Mouse (Mus musculus): ENCODE results near the gene Sgms2. TPM values are rescaled to one million over a fixed set of nuclear protein-coding genes. Genes with fewer than 3 reads are reported as not detected.

Sgms2 gene
- polyA plus RNA-seq, 1 experiment from 2014 or later, result 0.57 TPM

DNA sequence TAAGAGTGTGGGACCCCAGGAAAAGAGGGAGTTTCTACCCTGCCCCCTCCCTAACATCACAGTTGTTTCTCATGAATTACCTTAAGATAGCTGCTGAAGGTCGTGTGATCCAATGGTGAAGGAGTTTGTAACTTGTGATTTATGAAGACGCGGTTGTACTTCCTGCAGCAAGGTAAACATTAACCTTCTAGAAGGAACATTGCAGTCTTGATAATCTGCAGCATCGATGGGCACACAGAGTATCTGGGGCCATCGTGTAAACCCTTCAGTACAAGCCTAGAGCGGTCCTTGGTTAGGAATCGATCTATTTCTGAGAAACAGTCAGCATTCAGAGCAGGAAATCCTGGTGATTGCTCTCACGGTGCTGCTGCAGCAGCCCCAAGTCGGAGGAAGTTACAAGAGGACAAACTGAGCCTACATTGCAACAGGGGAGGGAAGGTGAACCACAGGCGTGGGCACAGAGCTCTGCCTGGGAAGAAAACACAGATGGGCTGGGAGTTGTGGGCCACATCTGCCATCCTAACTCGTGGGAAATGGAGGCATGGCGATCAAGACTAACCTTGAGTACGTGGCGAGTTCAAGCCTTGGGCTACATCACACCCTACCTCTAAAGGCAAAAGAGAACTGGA, 13.5 kb upstream of the Sgms2 start:
- no peaks in the 10 kb centered on the region for H3K9me3 ChIP-seq
- no peak overlapping the region for H3K4me2 ChIP-seq
- no peak overlapping the region for H3K4me3 ChIP-seq
- no peak for ATAC-seq (ENCODE audit: extremely low read depth, insufficient number of reproducible peaks, low FRiP score, low TSS enrichment)
- H3K4me1 ChIP-seq, result no peaks in the 10 kb centered on the region
- H3K36me3 ChIP-seq, result no peaks in the 10 kb centered on the region
- no peak overlapping the region for H3K9ac ChIP-seq
- no peak overlapping the region for H3K27ac ChIP-seq (replicated peaks)
- no peaks in the 10 kb centered on the region for H3K27me3 ChIP-seq (replicated peaks)
- WGBS, result 69% methylated on average over 14 of the region's 14 CpGs

DNA sequence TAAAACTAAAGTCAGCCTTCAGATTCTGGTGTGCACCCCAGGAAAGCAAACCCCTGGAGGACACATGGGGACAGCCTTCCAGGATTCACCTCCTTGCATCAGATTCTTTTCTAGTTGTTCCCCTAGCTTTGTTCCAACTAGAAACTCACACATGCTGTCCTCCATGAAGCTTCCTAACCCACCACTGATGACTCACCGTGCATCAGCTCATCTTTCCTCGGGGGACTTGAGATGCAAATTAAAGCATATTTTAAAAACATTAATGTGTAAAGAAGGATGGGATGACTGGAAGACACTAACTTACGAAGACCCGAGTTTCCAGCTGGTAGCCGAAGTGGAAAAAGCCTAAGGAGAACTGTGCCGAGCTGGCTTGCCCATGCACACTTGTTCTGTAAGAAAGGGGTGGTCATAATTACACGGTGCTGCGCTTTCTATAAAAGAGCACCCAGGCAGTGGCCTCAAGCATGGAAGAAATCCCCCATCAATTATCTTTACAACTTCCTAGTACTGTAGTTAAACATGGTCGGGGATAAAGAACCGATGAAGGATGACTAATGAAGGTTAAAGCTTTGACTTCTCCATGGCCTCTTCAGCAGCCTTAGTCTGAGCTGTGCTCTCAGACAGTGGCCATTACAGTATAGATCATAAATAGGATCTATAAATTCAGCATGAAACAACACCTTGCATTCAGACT, 10.6 kb upstream of the Sgms2 start:
- Histone ChIP-seq H3K4me1 (no peaks in the 10 kb centered on the region), H3K4me3 (no peak overlapping the region), H3K4me2 (no peak overlapping the region), H3K9ac (no peak overlapping the region), H3K36me3 (no peaks in the 10 kb centered on the region), H3K27me3 (replicated peaks) (no peaks in the 10 kb centered on the region), H3K27ac (replicated peaks) (no peak overlapping the region), H3K9me3 (no peaks in the 10 kb centered on the region)
- 73% methylated on average over 10 of the region's 10 CpGs for WGBS
- ATAC-seq (ENCODE audit: extremely low read depth, insufficient number of reproducible peaks, low FRiP score, low TSS enrichment), result no peak

DNA sequence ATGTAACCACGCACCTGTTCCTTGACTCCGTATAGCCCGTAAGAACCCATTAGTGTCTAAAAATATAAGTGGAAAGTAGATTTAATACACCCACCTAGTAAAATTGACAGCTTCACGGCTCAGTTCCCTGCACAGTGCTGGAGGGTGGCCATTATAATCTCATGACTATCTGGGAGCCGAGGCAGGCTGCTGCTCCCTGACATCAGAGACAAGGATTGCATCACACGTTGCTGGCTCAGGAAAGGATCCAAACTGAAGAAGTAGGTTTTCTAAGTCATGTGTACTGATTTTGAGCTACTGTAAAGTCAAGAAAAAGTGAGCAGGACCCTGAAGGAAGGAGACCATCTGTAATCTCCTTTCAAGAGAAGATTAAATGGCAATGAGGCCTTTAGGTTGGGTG, 8.4 kb upstream of the Sgms2 start:
- Histone ChIP-seq H3K27me3 (replicated peaks) (no peaks in the 10 kb centered on the region), H3K4me2 (no peak overlapping the region), H3K36me3 (no peaks in the 10 kb centered on the region), H3K9ac (no peak overlapping the region), H3K9me3 (no peaks in the 10 kb centered on the region), H3K27ac (replicated peaks) (no peak overlapping the region), H3K4me3 (no peak overlapping the region), H3K4me1 (no peaks in the 10 kb centered on the region)
- ATAC-seq (ENCODE audit: extremely low read depth, insufficient number of reproducible peaks, low FRiP score, low TSS enrichment), result no peak
- 77% methylated on average over 6 of the region's 6 CpGs for WGBS

DNA sequence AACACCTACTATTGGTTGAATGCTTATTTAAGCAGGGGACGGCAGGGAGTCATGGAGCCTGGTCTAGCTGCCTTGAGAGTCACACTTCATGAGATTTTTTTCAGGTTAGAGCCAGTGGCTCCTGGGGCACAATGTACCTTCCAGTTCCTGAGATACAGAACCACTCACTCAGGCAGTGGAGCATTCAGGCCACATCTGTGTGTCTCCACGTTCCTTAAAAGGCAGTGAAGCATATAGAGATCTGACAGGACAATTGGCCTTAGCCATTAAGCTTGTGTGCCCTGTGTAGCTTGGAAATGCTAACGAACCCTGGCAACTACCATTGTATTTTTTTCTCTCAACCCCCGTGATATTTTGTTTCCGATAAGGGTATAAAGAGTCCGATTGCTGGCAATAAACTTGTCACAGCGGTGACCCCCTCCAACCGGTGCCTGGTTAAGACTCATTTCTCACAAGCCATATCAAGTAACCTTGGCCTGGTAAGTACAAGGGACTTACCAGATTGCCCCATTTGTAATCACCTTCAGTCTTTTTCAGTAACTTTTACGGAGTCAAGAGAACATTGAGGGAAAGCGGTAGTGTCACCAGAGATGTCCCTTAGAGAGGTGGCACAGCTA, 5.4 kb upstream of the Sgms2 start:
- Histone ChIP-seq H3K4me3 (no peak overlapping the region), H3K4me1 (no peaks in the 10 kb centered on the region), H3K27ac (replicated peaks) (no peak overlapping the region), H3K27me3 (replicated peaks) (peaks cover 13% of the 10 kb centered on the region), H3K36me3 (no peaks in the 10 kb centered on the region), H3K9me3 (no peaks in the 10 kb centered on the region), H3K4me2 (no peak overlapping the region), H3K9ac (no peak overlapping the region)
- 78% methylated on average over 10 of the region's 10 CpGs for WGBS
- ATAC-seq (ENCODE audit: extremely low read depth, insufficient number of reproducible peaks, low FRiP score, low TSS enrichment), result no peak

DNA sequence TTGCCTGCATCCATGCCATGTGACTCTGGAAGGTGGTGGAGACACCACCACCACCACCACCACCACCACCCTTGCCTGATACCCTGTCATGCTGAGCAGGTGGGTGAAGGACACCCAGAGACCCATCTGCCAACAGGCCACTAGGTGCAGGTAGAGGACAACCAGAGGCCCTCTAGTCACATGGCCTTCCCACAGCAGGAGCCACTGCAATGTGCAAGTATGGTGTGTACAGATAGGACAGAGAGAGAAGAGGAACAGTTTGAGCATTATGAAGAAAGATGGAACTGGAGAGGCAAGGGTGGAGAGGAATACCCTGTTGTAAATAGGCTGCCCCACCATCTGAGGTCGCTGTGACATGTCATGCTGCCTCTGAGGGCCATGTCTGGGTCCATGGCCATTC, 3.9 kb upstream of the Sgms2 start:
- Histone ChIP-seq H3K4me2 (no peak overlapping the region), H3K9me3 (no peaks in the 10 kb centered on the region), H3K27me3 (replicated peaks) (peaks cover 25% of the 10 kb centered on the region), H3K4me1 (peaks cover 5% of the 10 kb centered on the region; the same call in 1 of the 2 replicates), H3K4me3 (no peak overlapping the region), H3K36me3 (no peaks in the 10 kb centered on the region), H3K27ac (replicated peaks) (no peak overlapping the region), H3K9ac (no peak overlapping the region)
- no peak for ATAC-seq (ENCODE audit: extremely low read depth, insufficient number of reproducible peaks, low FRiP score, low TSS enrichment)
- 83% methylated on average over 1 of the region's 1 CpGs for WGBS

DNA sequence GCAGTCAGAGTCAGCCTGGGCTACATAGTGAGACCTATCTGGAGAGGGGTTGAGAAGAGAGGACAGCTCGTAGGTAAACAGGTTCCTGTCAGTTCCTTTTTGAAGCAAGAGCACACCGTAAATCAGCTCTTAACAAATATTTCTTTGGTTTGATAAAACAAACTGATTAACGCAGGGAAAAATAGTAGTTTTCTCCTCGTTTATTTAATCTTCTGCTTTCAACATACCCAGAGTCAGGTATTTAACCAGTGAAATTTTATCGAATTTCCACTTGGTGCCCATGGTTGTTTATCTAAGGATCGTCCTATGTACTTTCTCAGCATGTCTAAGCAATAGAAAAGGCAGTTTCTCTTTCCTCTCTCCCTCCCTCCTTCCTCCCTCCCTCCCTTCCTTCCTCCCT, 2.0 kb upstream of the Sgms2 start:
- Histone ChIP-seq H3K9ac (no peak overlapping the region), H3K27me3 (replicated peaks) (peaks cover 42% of the 10 kb centered on the region), H3K4me2 (no peak overlapping the region), H3K9me3 (no peaks in the 10 kb centered on the region), H3K27ac (replicated peaks) (no peak overlapping the region), H3K4me3 (no peak overlapping the region), H3K36me3 (no peaks in the 10 kb centered on the region), H3K4me1 (peaks cover 9% of the 10 kb centered on the region; the same call in 1 of the 2 replicates)
- 42% methylated on average over 6 of the region's 6 CpGs for WGBS
- ATAC-seq (ENCODE audit: extremely low read depth, insufficient number of reproducible peaks, low FRiP score, low TSS enrichment), result no peak

DNA sequence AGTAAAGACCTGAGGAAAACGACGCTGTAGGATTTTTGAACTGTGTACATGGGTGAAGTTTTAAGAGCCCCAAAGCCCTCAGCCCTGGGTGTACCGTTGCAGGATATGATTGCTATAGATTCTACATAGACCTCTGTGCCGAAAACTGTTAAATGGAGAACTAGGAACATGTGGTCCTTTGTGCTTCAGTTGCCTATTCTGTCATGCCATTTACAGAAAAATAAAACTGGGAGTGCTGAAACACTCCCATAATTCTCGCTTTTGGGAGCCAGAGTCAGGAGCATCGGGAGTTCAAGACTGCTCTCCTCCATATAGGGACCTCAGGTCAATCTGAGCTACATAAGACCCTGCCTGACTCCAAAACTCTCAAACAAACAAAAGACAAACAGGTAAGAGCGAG, 769 bp upstream of the Sgms2 start:
- Histone ChIP-seq H3K4me1 (peaks cover 9% of the 10 kb centered on the region; the same call in 1 of the 2 replicates), H3K27me3 (replicated peaks) (peaks cover 53% of the 10 kb centered on the region), H3K9ac (no peak overlapping the region), H3K4me2 (no peak overlapping the region), H3K27ac (replicated peaks) (no peak overlapping the region), H3K9me3 (no peaks in the 10 kb centered on the region), H3K4me3 (no peak overlapping the region), H3K36me3 (no peaks in the 10 kb centered on the region)
- ATAC-seq (ENCODE audit: extremely low read depth, insufficient number of reproducible peaks, low FRiP score, low TSS enrichment), result no peak
- WGBS, result 87% methylated on average over 7 of the region's 7 CpGs

DNA sequence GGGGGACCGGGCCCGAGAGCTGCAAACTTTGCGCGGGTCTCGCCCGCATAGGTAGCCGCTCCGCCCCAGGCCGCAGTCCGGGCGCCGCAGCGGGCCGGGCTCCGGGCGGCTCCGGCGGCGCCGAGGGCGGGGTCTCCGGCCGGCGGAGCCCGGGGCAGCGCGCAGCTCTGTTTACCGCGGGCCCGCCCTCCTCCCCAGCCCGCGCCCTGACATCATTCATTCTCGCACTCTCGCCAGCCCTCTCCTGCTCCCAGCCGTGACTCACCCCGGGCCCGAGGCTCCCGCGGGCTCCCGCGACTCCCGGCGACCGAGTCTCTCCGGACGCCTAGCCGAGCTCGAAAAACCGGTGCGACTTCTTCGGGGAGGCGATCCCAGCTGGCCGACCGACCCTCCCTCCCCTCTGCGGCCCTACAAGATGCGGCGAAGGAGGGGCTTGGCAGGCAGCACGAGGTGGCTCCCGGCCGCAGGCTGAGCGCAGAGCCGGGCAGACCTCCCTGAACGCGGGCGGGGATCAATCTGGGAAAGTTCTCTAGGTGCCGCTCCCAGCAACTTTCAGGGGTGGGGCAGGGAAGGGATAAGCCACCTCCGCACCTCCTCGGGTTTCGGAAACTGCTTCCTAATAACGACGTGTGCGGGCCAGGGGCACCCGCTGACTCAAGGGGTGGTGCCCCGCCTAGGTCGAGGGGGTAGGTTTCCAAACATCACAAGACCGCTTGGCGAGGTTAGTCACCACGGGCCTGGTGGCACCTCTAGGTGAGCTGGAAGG, 885 bp downstream of the Sgms2 start:
- ATAC-seq (ENCODE audit: extremely low read depth, insufficient number of reproducible peaks, low FRiP score, low TSS enrichment), result peak; percentile 52; the same call in 1 of the 2 replicates
- Histone ChIP-seq H3K27me3 (replicated peaks) (peaks cover 54% of the 10 kb centered on the region), H3K4me1 (peaks cover 13% of the 10 kb centered on the region; the same call in 1 of the 2 replicates), H3K36me3 (no peaks in the 10 kb centered on the region), H3K4me2 (peak overlapping the region; percentile 95), H3K9me3 (no peaks in the 10 kb centered on the region), H3K9ac (peak overlapping the region; percentile 87), H3K4me3 (peak overlapping the region; percentile 65), H3K27ac (replicated peaks) (peak overlapping the region; percentile 21; the same call in 1 of the 2 replicates)
- under 1% methylated on average over 60 of the region's 78 CpGs for WGBS

DNA sequence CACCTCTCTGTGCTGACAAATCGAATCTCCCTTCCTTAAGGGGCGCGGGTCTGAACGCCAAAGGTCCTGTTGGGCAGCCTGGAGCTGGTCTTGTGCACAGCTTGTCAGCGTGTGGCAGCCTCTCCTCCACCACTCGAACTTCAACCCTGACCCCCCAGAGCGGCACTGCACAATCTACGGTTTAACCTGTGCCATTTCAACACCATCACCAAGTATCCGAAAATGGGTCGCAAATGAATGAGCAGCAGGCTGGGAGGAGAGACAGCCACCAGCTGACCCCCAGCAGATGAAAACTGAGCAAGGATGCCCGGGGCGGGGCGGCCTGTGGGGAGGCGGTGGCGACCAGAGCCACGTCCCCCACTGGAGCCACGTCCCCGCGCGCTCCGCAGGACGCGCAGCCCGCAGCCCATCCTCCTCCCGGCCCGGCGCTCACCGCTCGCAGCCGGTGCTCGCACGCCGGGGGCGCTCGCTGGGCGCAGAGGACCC, 1.5 kb downstream of the Sgms2 start:
- Histone ChIP-seq H3K4me3 (peak overlapping the region; percentile 65), H3K4me2 (peak overlapping the region; percentile 95), H3K9ac (peak overlapping the region; percentile 87), H3K27me3 (replicated peaks) (peaks cover 54% of the 10 kb centered on the region), H3K4me1 (peaks cover 15% of the 10 kb centered on the region; the same call in 1 of the 2 replicates), H3K9me3 (no peaks in the 10 kb centered on the region), H3K36me3 (no peaks in the 10 kb centered on the region), H3K27ac (replicated peaks) (peak overlapping the region; percentile 21; the same call in 1 of the 2 replicates)
- under 1% methylated on average over 26 of the region's 36 CpGs for WGBS
- ATAC-seq (ENCODE audit: extremely low read depth, insufficient number of reproducible peaks, low FRiP score, low TSS enrichment), result no peak; the same call in 1 of the 2 replicates

DNA sequence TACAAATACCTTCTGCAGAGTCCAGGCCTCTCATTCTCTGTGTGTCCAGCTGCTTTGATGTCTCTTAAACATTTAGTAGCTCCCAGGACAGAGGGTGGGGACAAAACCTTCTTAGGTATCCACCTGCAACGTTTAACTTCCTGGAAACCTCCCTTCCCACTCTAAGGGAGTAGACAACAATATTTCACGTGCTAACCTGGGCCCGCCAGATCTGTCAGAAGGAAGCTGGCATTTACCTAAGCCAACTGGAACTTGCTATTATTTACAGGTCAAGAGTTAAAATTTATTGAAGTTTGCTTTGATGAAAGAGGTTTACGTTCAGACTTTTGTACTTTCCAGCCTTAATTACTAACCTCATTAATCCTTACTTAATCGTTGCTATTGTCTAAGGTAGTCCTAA, 2.2 kb downstream of the Sgms2 start:
- ATAC-seq (ENCODE audit: extremely low read depth, insufficient number of reproducible peaks, low FRiP score, low TSS enrichment), result no peak
- Histone ChIP-seq H3K27me3 (replicated peaks) (peaks cover 54% of the 10 kb centered on the region), H3K9me3 (no peaks in the 10 kb centered on the region), H3K27ac (replicated peaks) (no peak overlapping the region), H3K4me1 (peaks cover 15% of the 10 kb centered on the region; the same call in 1 of the 2 replicates), H3K4me2 (peak overlapping the region; percentile 95), H3K36me3 (no peaks in the 10 kb centered on the region), H3K4me3 (0 out of 2 replicates have a peak overlapping the region, but pooled peaks have one; percentile 65), H3K9ac (no peak overlapping the region)
- 40% methylated on average over 5 of the region's 5 CpGs for WGBS

DNA sequence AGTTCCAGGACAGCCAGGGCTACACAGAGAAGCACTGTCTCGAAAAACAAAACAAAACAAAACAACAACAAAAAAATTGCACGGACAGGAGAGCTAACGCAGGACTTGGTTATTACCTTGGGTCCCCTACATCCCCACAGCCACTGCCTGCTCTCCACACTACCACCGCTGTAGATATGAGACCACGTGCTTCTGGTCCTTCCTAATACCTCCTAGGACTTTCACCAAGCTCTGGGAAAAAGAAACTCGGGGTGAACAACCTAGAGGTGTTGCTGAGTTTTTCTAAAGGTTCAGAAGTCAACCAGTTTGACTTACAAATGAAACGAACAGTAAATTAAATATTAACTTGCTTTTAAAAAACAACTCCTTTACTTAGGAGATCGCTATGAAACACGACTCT, 2.8 kb downstream of the Sgms2 start:
- ATAC-seq (ENCODE audit: extremely low read depth, insufficient number of reproducible peaks, low FRiP score, low TSS enrichment), result no peak
- Histone ChIP-seq H3K36me3 (no peaks in the 10 kb centered on the region), H3K4me1 (peaks cover 15% of the 10 kb centered on the region; the same call in 1 of the 2 replicates), H3K4me2 (no peak overlapping the region), H3K27me3 (replicated peaks) (peaks cover 54% of the 10 kb centered on the region), H3K27ac (replicated peaks) (no peak overlapping the region), H3K9me3 (no peaks in the 10 kb centered on the region), H3K4me3 (no peak overlapping the region), H3K9ac (no peak overlapping the region)
- 58% methylated on average over 9 of the region's 9 CpGs for WGBS
